Mouse (Mus musculus) adrenal gland, postnatal 4 days (tissue): ENCODE measurements around the gene Smarcc2. TPM values are rescaled to one million over a fixed set of nuclear protein-coding genes. Genes with fewer than 3 reads are reported as not detected.

Experiments
- DNase-seq, 2 experiments: peaks; one replicate each; pipeline ENCODE4 v3.0.0; 2021 to 2022; ENCODE audit warnings: low spot score in 2 of 2, mixed read lengths in 2 of 2
- total RNA-seq, 2 experiments: library from RNA; stranded (reverse); gene quantifications; 2 replicates each; pipeline ENCODE4 v1.2.3; 2021

Gene Smarcc2
- total RNA-seq, 2 experiments from 2014 or later = 138 to 157 TPM

DNA sequence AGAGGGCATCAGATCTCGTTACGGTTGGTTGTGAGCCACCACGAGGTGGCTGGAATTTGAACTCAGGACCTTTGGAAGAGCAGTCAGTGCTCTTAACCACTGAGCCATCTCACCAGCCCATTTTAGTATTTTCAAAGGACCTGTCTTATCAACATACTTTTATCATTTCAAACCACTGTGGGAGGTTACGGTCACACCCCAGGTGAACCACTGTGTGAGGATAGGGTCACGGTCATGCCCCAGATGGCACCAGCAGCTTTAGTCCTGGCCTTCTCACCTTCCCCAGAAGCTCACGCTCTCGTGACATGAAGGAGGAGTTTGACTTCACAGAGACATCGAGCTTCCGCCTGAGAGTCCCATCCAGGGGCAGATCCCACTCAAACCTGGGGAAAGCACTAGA, 52.1 kb downstream of the Smarcc2 start:
- no peak for DNase-seq

DNA sequence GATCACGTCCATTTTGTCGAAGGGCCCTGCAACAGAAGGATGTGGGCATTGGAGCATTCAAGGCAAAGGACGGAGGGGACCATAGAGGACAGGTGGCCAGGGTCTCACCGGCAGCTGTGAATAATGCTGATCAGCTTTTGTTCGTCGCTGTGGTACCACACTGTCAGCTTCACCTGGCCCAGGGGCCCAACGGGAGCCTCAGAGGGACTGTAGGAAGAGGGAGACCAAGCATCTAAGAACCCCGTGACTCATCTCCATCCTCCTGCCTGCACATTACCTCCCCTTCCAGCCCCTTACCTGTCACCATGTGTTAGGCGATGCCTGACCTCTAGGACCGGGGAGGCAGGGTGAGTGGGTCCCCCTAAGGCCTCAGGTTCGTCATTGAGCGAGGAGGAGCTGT, 52.7 kb downstream of the Smarcc2 start:
- DNase-seq = no peak

GRCm38 (mm10) chr10:128515044-128515443, 56.0 kb downstream of the Smarcc2 start:
- DNase-seq = no peak

DNA sequence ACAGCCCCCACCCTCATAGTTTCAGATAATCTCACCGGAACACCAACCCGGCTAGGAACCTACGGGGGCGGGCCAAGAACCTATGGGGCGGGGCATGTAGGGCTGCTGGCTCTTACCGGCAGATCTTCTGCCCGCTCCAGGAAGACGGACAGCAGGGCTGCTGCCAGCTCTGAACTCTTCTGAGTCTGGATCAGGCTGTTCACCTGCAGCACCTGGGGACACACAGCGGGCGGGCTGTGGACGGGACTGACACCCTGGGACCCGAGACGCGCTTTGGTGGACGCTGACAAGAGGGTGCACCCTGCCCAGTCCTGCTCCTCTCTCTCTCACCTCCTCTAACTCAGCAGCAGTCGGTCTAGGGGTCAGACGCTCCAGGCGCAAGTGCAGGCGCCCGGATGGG, 57.0 kb downstream of the Smarcc2 start:
- DNase-seq = no peak

- DNase-seq = no peak
These were observed 57.6 kb downstream of the Smarcc2 start for GRCm38 (mm10) chr10:128516677-128517076.

DNA sequence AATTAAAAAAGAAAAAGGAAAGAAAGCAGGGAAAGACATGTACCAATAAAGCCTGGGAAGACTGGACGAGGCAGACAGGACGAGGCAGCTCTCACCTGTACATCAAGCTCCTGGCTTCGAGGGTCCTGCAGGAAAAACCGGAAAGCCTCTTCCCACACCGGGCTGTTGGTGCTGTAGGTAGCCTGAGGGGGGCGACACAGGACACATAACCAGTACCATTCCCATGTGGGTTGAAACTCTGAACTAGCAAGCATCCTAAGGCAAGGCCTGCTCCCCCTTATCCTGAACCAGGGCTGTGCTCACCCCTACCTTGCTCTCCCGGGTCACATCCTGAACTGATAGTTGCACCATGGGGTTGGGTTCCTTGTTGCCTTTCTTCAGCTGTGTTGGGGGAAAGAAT, 59.8 kb downstream of the Smarcc2 start:
- DNase-seq = no peak

DNA sequence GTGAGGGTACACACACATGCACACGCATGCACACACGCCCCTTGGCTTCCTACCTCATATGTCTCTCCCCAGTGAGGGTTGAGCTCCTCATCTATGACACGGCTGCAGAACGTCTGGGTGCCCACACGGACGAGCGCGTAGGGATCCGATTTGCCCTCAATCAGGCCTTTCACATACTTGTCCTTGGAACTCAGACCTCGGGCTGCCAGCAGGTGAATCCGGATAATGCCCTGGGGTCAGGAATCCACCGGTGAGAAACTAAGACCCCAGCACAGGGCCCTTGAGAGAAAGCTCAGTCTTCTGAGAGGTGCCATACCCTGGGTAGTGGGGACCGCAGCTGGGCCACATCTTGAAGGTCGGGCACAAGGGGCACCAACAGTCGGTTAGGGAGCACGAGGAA, 61.5 kb downstream of the Smarcc2 start:
- DNase-seq = no peak

DNA sequence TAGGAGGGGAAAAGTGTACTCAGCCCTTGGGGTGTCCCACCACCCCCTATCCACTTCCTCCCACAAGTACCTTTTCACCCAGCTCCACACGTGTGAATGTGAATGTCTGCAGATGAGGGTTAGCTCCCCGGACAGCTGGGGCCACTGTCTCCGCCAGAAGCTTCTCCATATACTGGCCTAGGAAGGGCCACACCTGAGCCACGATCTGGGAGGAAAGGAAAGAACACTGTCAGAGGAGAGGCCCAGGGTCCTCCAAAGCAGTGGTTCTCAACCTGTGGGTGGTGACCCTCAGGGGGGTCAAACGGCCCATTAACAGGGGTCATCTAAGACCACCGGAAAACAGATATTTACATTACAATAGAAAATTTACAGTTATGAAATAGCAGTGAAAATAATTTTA, 63.3 kb downstream of the Smarcc2 start:
- no peak for DNase-seq

- no peak for DNase-seq
These were observed 65.2 kb downstream of the Smarcc2 start for GRCm38 (mm10) chr10:128524111-128524731.

DNA sequence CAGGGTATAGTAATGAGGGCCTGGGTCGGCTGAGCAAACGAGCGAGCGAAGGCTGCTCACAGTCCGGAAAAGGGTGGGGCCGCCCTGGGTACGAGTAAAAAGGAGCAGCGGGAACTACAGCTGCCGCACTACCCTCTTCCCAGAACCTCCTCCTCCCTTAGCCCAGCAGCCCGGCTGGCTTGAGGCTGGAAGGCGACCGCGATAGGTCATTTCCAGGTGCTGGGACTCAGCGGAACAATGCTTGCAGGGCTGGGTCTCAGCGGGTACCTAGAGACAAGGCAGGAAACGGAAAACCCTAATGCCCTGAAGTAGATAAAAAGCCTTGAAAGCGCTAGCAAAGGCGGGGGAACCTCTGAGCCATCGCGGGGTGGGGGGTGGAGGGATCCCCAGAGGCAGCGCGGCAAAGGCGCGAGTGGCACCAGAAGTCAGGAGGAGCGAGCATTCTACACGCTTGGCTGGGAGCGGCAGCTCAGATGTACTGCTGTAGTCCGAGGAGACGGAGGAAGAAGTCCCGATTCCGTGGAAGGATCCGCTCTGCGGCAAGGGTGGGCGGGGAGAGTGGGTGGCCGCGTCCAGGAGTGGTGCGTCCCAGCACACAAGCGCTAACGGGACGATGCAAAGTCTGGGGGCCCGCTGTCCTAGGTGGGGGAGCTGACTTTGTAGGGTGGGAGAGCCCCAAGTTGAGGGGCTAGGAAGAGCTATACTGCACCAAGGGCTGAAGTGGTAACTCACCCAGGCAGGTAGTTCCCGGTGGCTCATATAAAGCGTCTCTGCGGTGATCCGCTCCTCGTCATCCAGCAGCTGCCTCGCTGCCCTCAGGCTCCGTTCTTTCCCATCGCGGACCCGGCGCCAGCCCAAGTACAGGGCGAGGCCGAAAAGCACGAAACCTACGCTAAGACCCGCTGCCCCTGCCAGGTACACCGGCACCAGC, 65.9 kb downstream of the Smarcc2 start:
- DNase-seq = peak in 1 of 2 experiments; percentile 37

- DNase-seq = peak; percentile 66 to 88
These were observed 66.7 kb downstream of the Smarcc2 start, which contains the start of gene Esyt1 for GRCm38 (mm10) chr10:128525671-128526308. TSS of gene Esyt1 (minus strand) at chr10:128525871.

GRCm38 (mm10) chr10:128526366-128527356, 67.6 kb downstream of the Smarcc2 start:
- no peak for DNase-seq

DNA sequence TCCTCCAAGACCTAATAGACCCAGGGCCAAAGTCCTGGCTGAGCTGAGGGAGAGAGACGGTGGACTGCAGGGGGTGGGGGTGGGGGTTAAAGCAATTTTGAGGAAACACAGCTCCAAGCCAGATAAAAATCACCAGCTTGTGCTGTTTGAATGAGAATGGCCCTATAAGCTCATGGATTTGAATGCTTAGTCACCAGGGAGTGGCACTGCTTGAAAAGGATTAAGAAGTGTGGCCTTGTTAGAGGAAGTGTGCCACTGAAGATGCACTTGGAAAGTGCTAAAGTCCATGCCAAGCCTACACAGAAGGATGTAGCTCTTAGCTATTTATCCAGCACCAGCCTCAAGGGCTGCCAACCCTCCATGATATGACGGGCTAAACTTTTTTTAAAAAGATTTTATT, 76.2 kb downstream of the Smarcc2 start:
- DNase-seq = no peak

GRCm38 (mm10) chr10:128535624-128536265, 76.7 kb downstream of the Smarcc2 start:
- DNase-seq = no peak

GRCm38 (mm10) chr10:128536266-128536940, 77.4 kb downstream of the Smarcc2 start:
- peak; percentile 64 to 81 for DNase-seq

- no peak for DNase-seq
These were observed 79.4 kb downstream of the Smarcc2 start for GRCm38 (mm10) chr10:128538340-128538870.
